Mouse (Mus musculus) MEL (cell line): Measurements from ENCODE around the gene Kif26b. TPM values are rescaled to one million over a fixed set of nuclear protein-coding genes. Genes with fewer than 3 reads are reported as not detected.

Source experiments
- DNase-seq: peaks from one replicate; pipeline ENCODE4 v3.0.0; 2011; ENCODE audit warnings: low read depth, low spot score
- H3K27ac ChIP-seq: 2 replicates; pipeline ENCODE4 v1.5.1; 2012; ENCODE audit warnings: low read depth, mild to moderate bottlenecking, control low read depth, low read length, moderate library complexity; ENCODE audit not compliant: control insufficient read depth
- H3K27me3 ChIP-seq, 2 experiments: fragments of 150-350 bp in 1 of 2; sonication (generic) in 1 of 2; 2 replicates each; pipeline ENCODE4 v1.6.1; 2012; ENCODE audit warnings: low read length in 2 of 2, mild to moderate bottlenecking in 2 of 2, improper control_type of control experiment in 1 of 2, moderate library complexity in 1 of 2; ENCODE audit not compliant: insufficient read depth in 2 of 2, control insufficient read depth in 1 of 2
- H3K36me3 ChIP-seq, 2 experiments: 2 replicates each; pipeline ENCODE4 v1.6.1; 2012 to 2014; ENCODE audit warnings: low read length in 2 of 2, improper control_type of control experiment in 1 of 2, inconsistent platforms in 1 of 2, mild to moderate bottlenecking in 1 of 2; ENCODE audit not compliant: insufficient read depth in 2 of 2, control insufficient read depth in 1 of 2
- H3K4me1 ChIP-seq, 2 experiments: fragments of 150-350 bp in 1 of 2; sonication (generic) in 1 of 2; 2 replicates each; pipeline ENCODE4 v1.6.1; 2012; ENCODE audit warnings: low read length in 2 of 2, improper control_type of control experiment in 1 of 2, mild to moderate bottlenecking in 1 of 2; ENCODE audit not compliant: insufficient read depth in 2 of 2, control insufficient read depth in 1 of 2
- H3K4me3 ChIP-seq, 2 experiments: fragments of 150-350 bp in 1 of 2; sonication (generic) in 1 of 2; 2 replicates each; pipeline ENCODE4 v1.5.1; 2012; ENCODE audit warnings: low read depth in 2 of 2, low read length in 2 of 2, mild to moderate bottlenecking in 2 of 2, moderate library complexity in 2 of 2, control low read depth in 1 of 2, improper control_type of control experiment in 1 of 2; ENCODE audit not compliant: control insufficient read depth in 1 of 2, insufficient read depth in 1 of 2
- H3K79me2 ChIP-seq: 2 replicates; pipeline ENCODE4 v1.6.1; 2012; ENCODE audit warnings: mild to moderate bottlenecking, low read length, moderate library complexity; ENCODE audit not compliant: control insufficient read depth, poor library complexity, insufficient read depth
- H3K9ac ChIP-seq: 2 replicates; pipeline ENCODE4 v1.6.1; 2012; ENCODE audit warnings: low read depth, mild to moderate bottlenecking, control low read depth, low read length, moderate library complexity; ENCODE audit not compliant: control insufficient read depth, poor library complexity, severe bottlenecking
- H3K9me3 ChIP-seq: fragments of 150-350 bp; sonication (generic); replicated peaks from 2 replicates; pipeline ENCODE4 v1.6.1; 2012; ENCODE audit warnings: mild to moderate bottlenecking, low read length, improper control_type of control experiment, moderate library complexity; ENCODE audit not compliant: insufficient read depth
- CHD1 ChIP-seq: IDR thresholded peaks from 2 replicates; pipeline ENCODE4 v1.6.1; 2012; ENCODE audit warnings: low read depth, mild to moderate bottlenecking, inconsistent platforms, low read length, improper control_type of control experiment
- CHD2 ChIP-seq: IDR thresholded peaks from 2 replicates; pipeline ENCODE4 v1.6.1; 2011; ENCODE audit warnings: low read length, improper control_type of control experiment
- E2F4 ChIP-seq: IDR thresholded peaks from 2 replicates; pipeline ENCODE4 v1.6.1; 2011; ENCODE audit warnings: low read depth, low read length, improper control_type of control experiment, borderline replicate concordance
- EP300 ChIP-seq, 2 experiments: IDR thresholded peaks; 2 replicates each; pipeline ENCODE4 v1.6.1; 2011; ENCODE audit warnings: improper control_type of control experiment in 2 of 2, low read length in 2 of 2, low read depth in 1 of 2, mild to moderate bottlenecking in 1 of 2
- ETS1 ChIP-seq: IDR thresholded peaks from 2 replicates; pipeline ENCODE4 v1.6.1; 2012; ENCODE audit warnings: low read depth, mild to moderate bottlenecking, inconsistent platforms, low read length, improper control_type of control experiment, moderate library complexity
- GABPA ChIP-seq: IDR thresholded peaks from 2 replicates; pipeline ENCODE4 v1.6.1; 2012; ENCODE audit warnings: low read depth, mild to moderate bottlenecking, inconsistent platforms, low read length, improper control_type of control experiment, moderate library complexity
- GATA1 ChIP-seq: IDR thresholded peaks from 2 replicates; pipeline ENCODE4 v1.6.1; 2011; ENCODE audit warnings: low read depth, low read length, improper control_type of control experiment
- HCFC1 ChIP-seq: IDR thresholded peaks from 2 replicates; pipeline ENCODE4 v1.6.1; 2012; ENCODE audit warnings: low read depth, mild to moderate bottlenecking, inconsistent platforms, low read length, improper control_type of control experiment, moderate library complexity
- JUND ChIP-seq: IDR thresholded peaks from 2 replicates; pipeline ENCODE4 v1.6.1; 2011; ENCODE audit warnings: low read depth, mild to moderate bottlenecking, improper control_type of control experiment, low read length
- KAT2A ChIP-seq: conservative IDR thresholded peaks from 2 replicates; pipeline ENCODE4 v1.6.1; 2012; ENCODE audit warnings: low read depth, low read length, improper control_type of control experiment, inconsistent platforms
- MAFK ChIP-seq: IDR thresholded peaks from 2 replicates; pipeline ENCODE4 v1.6.1; 2011; ENCODE audit warnings: low read depth, mild to moderate bottlenecking, low read length, improper control_type of control experiment, borderline replicate concordance
- MAZ ChIP-seq: IDR thresholded peaks from 2 replicates; pipeline ENCODE4 v1.6.1; 2012; ENCODE audit warnings: low read depth, mild to moderate bottlenecking, inconsistent platforms, low read length, improper control_type of control experiment
- MXI1 ChIP-seq: IDR thresholded peaks from 2 replicates; pipeline ENCODE4 v1.6.1; 2011; ENCODE audit warnings: mild to moderate bottlenecking, low read depth, low read length, improper control_type of control experiment
- MYB ChIP-seq: IDR thresholded peaks from 2 replicates; pipeline ENCODE4 v1.6.1; 2011; ENCODE audit warnings: mild to moderate bottlenecking, low read depth, low read length, improper control_type of control experiment
- MYC ChIP-seq: IDR thresholded peaks from 2 replicates; pipeline ENCODE4 v1.6.1; 2011; ENCODE audit warnings: low read depth, mild to moderate bottlenecking, low read length, improper control_type of control experiment, moderate library complexity
- NELFE ChIP-seq: IDR thresholded peaks from 2 replicates; pipeline ENCODE4 v1.6.1; 2011; ENCODE audit warnings: low read depth, low read length, improper control_type of control experiment
- NRF1 ChIP-seq: IDR thresholded peaks from 2 replicates; pipeline ENCODE4 v1.6.1; 2014; ENCODE audit warnings: low read depth, mild to moderate bottlenecking, inconsistent platforms, low read length, improper control_type of control experiment, moderate library complexity; ENCODE audit not compliant: poor library complexity, insufficient read depth, severe bottlenecking
- POLR2AphosphoS2 ChIP-seq: IDR thresholded peaks from 2 replicates; pipeline ENCODE4 v1.6.1; 2011; ENCODE audit warnings: low read length, improper control_type of control experiment
- RAD21 ChIP-seq: IDR thresholded peaks from 2 replicates; pipeline ENCODE4 v1.6.1; 2011; ENCODE audit warnings: mild to moderate bottlenecking, low read depth, low read length, improper control_type of control experiment
- SIN3A ChIP-seq: IDR thresholded peaks from 2 replicates; pipeline ENCODE4 v1.6.1; 2012; ENCODE audit warnings: low read length, improper control_type of control experiment, inconsistent platforms
- SMC3 ChIP-seq: IDR thresholded peaks from 2 replicates; pipeline ENCODE4 v1.6.1; 2011; ENCODE audit warnings: low read depth, low read length, improper control_type of control experiment
- TAL1 ChIP-seq: IDR thresholded peaks from 2 replicates; pipeline ENCODE4 v1.6.1; 2012; ENCODE audit warnings: mild to moderate bottlenecking, inconsistent platforms, low read length, moderate library complexity, mixed read lengths
- TBP ChIP-seq: IDR thresholded peaks from 2 replicates; pipeline ENCODE4 v1.8.0; 2011; ENCODE audit warnings: low read depth, low read length, improper control_type of control experiment
- UBTF ChIP-seq: IDR thresholded peaks from 2 replicates; pipeline ENCODE4 v1.6.1; 2012; ENCODE audit warnings: low read depth, mild to moderate bottlenecking, inconsistent platforms, low read length, improper control_type of control experiment, moderate library complexity, borderline replicate concordance; ENCODE audit not compliant: insufficient read depth
- ZC3H11A ChIP-seq: IDR thresholded peaks from 2 replicates; pipeline ENCODE4 v1.6.1; 2012; ENCODE audit warnings: low read depth, mild to moderate bottlenecking, inconsistent platforms, low read length, improper control_type of control experiment
- ZKSCAN1 ChIP-seq: IDR thresholded peaks from 2 replicates; pipeline ENCODE4 v1.6.1; 2012; ENCODE audit warnings: low read depth, mild to moderate bottlenecking, inconsistent platforms, low read length, improper control_type of control experiment, moderate library complexity
- ZNF384 ChIP-seq: IDR thresholded peaks from 2 replicates; pipeline ENCODE4 v1.6.1; 2012; ENCODE audit warnings: low read depth, mild to moderate bottlenecking, inconsistent platforms, low read length, improper control_type of control experiment
- polyA plus RNA-seq, 2 experiments: library from polyadenylated mRNA; stranded (reverse) in 1 of 2; unstranded in 1 of 2; fragments of >175 nt in 1 of 2; fragments of >200 nt in 1 of 2; gene quantifications; 2 replicates each; pipeline versions ENCODE4 v1.2.1 to v1.2.4; 2012; ENCODE audit warnings: low replicate concordance in 2 of 2, low read depth in 1 of 2; ENCODE audit not compliant: insufficient read length in 2 of 2, insufficient read depth in 1 of 2, missing spikeins in 1 of 2
- total RNA-seq: library from RNA; depleted of rRNA; stranded (reverse); fragments of 300-350 nt; gene quantifications from 2 replicates; pipeline ENCODE4 v1.2.3, GENCODE M21; 2012

The Kif26b gene
- total and polyA plus RNA-seq, 3 experiments, result 0.08 to 0.50 TPM; not detected in 1

DNA sequence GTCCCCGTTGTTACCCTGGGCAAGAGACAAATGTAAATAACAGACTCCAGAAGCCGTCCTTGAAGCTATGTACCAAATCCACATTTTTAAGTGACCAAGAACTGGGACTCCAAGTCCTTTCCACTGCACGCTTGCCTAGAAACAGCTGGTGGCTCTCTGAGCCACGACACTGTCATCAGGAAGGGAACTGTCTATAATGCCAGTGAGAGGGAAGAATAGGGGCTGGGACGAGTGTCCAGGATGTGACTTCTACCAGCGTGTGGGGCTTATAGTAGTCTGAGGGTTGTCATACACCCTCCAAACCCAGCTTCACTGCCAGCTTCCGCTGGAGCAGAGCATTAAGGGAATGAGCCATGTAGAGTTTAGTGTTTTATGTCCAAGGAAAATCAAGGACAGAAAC, 138.9 kb downstream of the Kif26b start:
- no peaks in the 10 kb centered on the region for H3K79me2 ChIP-seq
- H3K27ac ChIP-seq, result no peak overlapping the region
- H3K9me3 ChIP-seq, result no peaks in the 10 kb centered on the region
- H3K36me3 ChIP-seq, result no peaks in the 10 kb centered on the region
- H3K27me3 ChIP-seq, result no peaks in the 10 kb centered on the region
- no peak for TF ChIP-seq TAL1
- TF ChIP-seq SIN3A, result no peak
- TF ChIP-seq NELFE, result no peak
- TF ChIP-seq RAD21, result no peak
- no peak for TF ChIP-seq TBP
- TF ChIP-seq POLR2AphosphoS2, result no peak
- no peak for TF ChIP-seq UBTF
- TF ChIP-seq MAFK, result no peak
- TF ChIP-seq ZC3H11A, result no peak
- no peak for TF ChIP-seq MYC
- TF ChIP-seq ETS1, result no peak
- TF ChIP-seq ZNF384, result no peak
- TF ChIP-seq E2F4, result no peak
- TF ChIP-seq MYB, result no peak
- TF ChIP-seq GABPA, result no peak
- TF ChIP-seq CHD1, result no peak
- no peak for TF ChIP-seq KAT2A
- no peak for TF ChIP-seq MXI1
- TF ChIP-seq, all 39 proteins: peak for 0
- Histone ChIP-seq H3K9ac (no peak overlapping the region), H3K4me1 (no peaks in the 10 kb centered on the region), H3K4me3 (no peak overlapping the region)
- DNase-seq, result no peak

GRCm38 (mm10) chr1:178668907-178669306, 140.0 kb downstream of the Kif26b start:
- H3K79me2 ChIP-seq, result no peaks in the 10 kb centered on the region
- no peaks in the 10 kb centered on the region for H3K4me1 ChIP-seq
- DNase-seq, result no peak
- H3K9me3 ChIP-seq, result no peaks in the 10 kb centered on the region
- no peak overlapping the region for H3K9ac ChIP-seq
- H3K36me3 ChIP-seq, result no peaks in the 10 kb centered on the region; a peak in 1 of 4 replicates
- H3K27me3 ChIP-seq, result no peaks in the 10 kb centered on the region
- no peak overlapping the region for H3K4me3 ChIP-seq
- H3K27ac ChIP-seq, result no peak overlapping the region
- TF ChIP-seq CHD2, result no peak
- TF ChIP-seq UBTF, result no peak
- TF ChIP-seq ETS1, result no peak
- no peak for TF ChIP-seq KAT2A
- TF ChIP-seq MYC, result no peak
- no peak for TF ChIP-seq MAZ
- no peak for TF ChIP-seq HCFC1
- TF ChIP-seq EP300 (IDR thresholded peaks at IDR 0.05; ENCODE audit: low read depth in 1 of 2, low read length in 2 of 2), result no peak
- TF ChIP-seq ZC3H11A, result no peak
- TF ChIP-seq NRF1, result no peak
- TF ChIP-seq GATA1, result no peak
- no peak for TF ChIP-seq ZKSCAN1
- TF ChIP-seq TBP, result no peak
- TF ChIP-seq JUND, result no peak
- no peak for TF ChIP-seq SMC3
- no peak for TF ChIP-seq POLR2AphosphoS2
